Mouse (Mus musculus): Measurements from ENCODE around the gene Mavs.

- TF ChIP-seq CTCF (IDR thresholded peaks at IDR 0.05): no peak
- TF ChIP-seq EP300 (IDR thresholded peaks at IDR 0.05): no peak
These were observed 11.3 kb upstream of the Mavs start for GRCm38 (mm10) chr2:131222562-131222961.

Measured in lung, postnatal 0 days (tissue).